Mouse (Mus musculus): ENCODE measurements around the gene Bard1. TPM values are rescaled to one million over a fixed set of nuclear protein-coding genes. Genes with fewer than 3 reads are reported as not detected.
A peak's percentile ranks its signal among the peaks of the same experiment; 100 is the strongest.

Bard1 gene
- 2.5 and 2.7 TPM in 2 replicates for total RNA-seq (2021)
- long read RNA-seq, partial matches to known transcripts, result 0 of 1 reads
- long read RNA-seq, other reads (novel, unspliced or antisense), result 1 of 1 reads

DNA sequence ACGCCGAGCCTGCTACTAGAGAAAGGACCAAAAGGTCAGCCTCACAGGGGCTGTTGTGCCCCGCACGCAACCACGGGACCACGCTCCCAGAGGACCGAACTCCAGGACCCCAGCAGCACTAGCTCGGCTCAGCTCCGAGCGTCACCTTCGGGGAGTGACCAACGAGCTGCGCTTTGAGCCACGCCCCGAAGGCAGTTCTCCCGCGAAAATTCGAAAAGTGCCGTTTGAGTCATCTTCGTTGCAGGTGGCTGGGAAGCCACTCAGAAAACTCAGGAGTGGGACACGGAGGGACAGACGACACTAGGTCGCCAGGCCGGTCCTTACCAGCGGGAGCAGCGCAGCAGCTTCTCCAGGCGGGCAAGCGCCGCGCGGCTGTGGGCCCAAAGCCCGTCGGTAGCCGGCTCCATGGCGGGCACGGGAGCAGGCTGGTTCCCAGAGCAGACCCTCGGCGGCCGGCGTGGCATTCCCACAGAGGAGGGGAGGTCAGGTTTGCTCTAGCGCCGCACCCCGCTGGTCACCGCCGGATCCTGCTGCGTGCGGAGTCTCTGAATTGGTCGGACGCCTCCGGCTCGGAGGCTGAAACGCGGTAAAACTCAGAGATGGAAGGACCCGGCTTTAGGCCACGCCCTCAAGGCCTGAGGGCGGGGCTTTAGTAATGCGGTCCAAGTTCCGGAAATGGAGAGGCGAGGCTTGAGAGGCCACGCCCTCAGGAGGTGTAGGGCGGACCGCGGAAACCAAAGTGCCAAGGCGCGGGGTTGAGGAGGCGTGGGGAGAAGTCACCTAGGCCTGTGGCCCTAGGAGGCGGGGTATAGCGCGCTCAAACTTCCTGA lies at the start of gene Bard1:
Bard1 (minus strand) TSS at position 803 of the 830 bp plus-strand sequence.
- peak; percentile 94 for DNase-seq

DNA sequence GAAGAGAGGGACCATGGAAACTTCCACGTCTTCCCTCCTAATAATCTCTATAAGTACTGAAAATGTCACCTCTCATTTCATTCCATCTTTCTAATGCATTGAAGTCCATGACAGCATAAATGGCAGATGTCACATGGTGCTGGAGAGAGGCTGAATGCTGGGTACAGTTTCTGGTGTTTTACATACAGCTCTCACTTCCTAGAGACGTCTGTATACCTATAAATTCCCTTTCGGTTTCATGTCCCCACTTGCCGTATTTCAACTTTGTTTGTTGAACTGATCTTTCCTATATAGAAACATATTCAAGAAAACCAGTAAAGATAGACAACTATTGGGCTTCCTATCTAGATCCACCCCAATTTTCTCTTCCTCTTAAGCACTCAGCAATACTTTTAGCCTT lies 24.2 kb upstream of the Bard1 start:
- no peak for DNase-seq

DNA sequence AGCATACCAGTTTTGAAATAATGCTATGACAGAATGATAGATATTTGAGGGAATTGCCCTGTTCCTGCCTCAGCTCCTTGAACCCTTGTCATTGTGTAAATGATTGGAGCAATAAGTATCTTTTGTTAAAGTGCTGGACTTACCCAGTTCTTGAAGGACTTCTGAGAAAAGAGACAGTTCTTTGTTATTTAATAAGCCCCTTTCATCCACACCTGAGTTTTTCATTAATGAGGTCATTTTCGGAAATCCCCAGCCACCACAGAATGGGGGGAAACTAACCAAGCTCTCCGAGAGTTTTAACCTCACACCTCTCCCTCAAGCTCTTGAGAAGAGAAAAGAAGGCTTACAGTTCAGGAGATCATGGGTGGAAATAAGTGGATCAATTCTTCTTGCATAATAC lies 15.6 kb upstream of the Bard1 start:
- DNase-seq, result no peak

DNA sequence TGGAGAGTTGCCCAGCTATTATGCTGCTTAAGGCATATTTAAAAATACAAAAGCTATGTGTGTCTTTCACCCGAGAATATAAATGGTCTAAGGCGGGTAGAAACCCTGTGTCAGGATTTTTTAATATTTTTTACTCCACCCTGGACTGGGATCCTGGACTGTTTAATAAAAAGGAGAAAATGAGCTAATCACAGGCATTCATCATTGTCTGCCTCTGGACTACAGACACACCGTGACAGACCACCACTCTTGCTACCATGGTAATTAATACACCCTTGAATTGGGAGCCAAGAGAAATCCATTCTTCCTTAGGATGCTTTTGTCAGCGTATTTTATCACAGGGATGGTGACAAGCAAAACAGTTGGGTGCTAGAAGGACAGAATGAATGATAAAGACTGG lies 14.3 kb upstream of the Bard1 start:
- DNase-seq, result no peak

DNA sequence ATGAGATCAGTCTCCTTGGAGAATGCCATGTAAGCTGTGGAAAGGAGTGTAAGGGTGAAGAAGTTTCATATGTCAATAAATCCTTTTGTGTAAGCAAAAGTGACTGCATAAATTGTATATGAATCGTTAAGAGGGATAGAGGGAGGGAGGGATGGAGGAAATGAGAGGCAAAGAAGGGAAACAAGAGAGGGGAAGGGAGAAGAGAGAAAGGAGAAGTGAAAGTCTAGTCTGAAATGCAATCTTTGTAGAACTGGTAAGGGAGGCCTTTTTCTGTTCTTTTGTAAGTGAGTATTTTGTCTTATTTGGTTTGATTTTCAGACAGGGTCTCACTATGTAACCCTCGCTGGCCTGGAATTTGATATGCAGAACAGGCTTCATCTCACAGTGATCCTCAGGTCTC lies 12.8 kb upstream of the Bard1 start:
- DNase-seq, result no peak

DNA sequence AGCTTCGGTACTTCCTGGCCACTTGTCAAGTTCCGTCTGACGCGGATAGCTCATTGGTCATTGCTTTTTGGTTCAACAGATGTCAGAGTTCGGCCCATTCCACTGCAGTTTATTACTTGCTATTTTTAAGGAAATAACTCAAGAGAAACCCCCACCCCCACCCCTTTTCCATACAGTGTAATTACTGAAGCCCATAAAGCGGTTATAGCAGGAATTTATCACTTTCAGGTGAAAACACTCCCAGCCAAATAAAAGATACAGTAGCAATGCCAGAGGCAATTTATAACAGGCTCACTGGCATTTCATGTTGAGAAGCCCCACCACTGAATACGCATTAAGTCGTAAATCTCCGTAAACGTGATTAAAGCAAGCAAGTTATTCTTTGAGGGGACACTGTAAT lies 6.9 kb upstream of the Bard1 start:
- DNase-seq, result no peak

DNA sequence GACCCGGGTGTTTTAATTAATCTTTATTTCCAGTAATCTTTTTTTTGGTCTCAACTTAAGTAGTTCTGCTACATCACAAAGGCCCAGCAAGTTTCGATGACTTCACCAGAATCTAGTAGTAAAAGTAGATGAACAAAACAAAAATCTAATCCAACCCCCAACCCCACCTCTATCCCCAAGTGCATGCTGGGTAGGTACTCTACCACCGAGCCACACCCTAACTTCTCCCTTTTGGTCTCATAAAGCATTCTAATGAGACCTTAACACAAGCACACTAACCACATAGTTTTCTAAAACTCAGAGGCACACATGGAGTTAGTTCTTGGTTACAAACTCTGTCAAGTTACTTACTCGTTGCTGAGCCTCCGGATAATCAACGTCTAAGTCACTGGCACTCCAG lies 3.2 kb upstream of the Bard1 start:
- DNase-seq, result no peak

DNA sequence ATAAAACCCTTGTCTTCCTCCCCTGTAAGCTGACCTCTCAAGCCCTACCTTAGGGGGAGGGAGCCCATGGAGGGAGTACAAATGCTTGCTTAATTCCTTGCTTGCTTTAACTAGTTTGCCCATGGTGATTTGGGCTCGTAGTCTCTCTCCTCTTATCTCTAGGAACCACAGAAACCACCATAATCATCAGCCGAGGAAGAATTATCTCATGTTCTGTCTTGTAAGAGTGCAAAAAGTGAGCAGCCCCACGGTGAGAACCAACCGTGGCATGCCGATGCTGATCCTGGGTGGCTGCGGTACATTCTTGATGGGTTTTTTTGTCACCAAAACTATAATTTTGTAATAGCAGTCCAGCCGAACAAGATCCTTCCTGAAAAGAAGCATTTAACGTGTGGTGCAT lies 2.8 kb upstream of the Bard1 start:
- DNase-seq, result no peak

DNA sequence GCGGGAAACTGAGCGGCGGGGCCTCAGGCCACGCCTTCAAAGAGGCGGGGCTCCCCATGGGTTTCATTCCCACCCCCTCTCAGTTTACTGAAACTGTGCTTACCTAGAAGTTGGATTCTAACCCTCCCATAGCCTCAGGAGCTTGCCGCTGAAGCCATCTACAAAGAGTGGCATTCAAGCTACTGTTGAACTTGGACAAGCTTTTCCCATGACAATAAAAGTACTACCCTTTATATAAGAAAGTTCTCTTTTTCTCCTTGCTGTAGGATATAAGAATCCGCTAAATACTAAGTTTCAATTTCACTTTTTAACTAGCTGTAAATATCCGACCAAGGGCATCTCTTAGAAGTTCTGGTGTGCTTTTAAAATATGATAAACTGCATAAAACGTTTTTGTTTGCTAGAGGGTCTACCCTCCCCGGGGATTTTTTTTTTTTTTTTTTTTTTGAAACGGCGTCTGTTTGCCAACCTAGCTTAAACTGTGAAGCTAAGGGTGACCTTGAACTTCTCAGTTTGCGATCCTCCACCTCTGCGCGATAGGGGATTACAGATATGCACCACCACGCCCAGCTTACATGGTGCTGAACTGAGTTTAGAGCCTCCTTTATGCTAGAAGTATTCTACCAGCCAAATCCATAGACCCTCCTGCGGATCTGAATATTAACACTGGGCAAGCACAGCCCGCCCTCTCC lies 373 bp upstream of the Bard1 start:
- no peak for DNase-seq

DNA sequence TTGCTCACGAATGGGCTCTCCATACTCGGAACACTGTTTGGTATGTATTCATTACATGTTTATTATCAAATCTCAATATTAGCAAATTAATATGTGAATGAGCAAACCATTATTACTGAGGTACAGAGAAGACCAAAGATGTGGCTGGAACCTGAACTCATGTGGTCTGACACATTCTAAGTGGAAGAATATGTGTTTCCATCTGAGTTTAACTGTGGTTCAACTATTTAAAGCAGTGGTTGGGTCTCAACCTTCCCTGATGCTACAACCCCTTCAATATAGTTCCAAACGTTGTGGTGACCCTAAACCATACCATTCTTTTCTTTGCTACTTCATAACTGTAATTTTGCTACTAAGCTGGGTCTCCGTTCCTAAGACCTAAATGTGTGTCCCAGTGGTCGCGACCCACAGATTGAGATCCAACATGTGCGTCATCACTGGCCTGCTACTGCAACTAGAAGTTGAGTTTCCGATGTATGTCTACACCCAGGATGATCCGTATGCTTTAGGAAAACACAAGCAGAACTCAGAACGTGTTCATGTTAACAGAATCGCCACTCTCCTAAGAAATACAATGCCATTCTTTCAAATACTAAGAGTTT lies 1.5 kb downstream of the Bard1 start:
- no peak for DNase-seq

DNA sequence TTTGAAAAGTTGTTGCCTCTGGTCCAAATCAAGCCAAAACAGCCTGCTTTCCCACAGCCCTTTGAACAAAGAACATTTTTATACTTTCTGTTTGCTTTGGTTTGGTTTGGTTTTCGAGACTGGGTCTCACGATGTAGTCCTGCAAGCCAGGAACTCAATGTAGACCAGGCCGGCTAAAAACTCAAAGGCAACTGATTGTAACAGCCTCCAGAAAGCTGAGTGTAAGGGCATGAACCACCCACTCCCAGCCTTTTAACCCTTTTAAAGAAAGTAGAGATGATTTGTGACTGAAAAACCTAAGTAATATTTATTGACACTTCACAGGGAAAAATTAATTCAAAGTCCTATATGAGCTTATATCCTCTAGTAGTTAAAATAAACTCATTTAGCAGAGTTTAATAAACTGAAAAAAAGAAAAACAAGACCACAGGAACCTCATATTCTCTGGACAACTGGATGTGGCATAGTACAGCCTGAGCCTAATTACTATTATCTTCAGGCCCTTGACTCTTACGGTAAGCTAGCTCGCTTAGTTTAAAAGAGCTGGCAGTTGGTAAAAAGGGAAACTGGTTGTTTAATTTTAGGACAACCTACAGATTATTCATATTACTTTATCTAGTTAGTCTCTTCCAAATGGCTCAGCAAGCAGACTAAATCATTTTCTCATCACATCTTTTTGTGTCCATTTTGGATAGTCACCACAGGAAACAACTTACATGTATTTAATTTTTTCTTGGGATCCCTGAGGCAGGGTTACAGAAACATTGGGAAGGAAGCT lies 2.2 kb downstream of the Bard1 start:
- no peak for DNase-seq

DNA sequence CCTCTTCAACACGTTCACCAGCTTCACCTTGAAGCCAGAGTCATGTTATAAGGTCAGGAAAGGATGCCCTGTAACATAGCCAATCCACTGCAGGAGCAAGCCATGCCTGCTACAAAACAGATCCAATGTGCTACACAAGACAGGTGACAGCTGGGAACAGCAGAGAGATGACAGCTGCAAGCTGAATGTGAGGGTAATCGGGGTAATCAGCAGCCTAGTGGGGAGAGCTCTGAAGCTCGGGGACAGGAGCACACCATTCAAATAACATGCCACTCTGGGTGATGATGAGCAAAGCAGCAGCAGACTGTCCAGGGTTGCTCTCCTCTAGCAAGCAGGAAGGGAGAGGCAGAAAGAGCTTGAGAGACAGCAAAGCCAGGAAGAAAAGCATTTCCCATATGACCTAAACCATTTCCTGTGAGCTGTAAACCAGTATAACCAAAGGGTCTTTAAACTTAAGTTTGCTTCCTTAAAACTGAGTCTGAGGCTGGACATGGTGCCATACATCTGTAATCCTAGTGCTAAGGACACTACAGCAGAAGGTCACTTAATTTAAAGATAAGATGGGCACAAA lies 2.9 kb downstream of the Bard1 start:
- no peak for DNase-seq

DNA sequence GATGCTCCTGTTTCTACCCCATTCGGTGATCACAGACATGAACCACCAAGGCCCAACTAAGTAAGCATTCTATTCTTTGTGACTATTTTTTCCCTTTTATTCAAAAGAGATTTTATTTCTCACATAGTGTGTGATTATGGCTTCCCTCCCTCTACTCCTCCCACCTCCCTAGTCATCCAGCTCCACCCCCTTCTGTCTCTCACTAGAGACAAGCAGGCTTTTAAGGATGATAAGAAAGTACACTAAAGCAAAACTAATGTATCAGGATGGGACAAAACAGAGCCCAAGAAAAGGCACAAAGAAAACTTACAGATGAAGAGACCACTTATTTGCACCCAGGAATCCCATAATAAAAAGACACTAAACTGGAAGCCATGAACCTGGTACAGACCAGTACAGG lies 6.9 kb downstream of the Bard1 start:
- DNase-seq, result no peak

DNA sequence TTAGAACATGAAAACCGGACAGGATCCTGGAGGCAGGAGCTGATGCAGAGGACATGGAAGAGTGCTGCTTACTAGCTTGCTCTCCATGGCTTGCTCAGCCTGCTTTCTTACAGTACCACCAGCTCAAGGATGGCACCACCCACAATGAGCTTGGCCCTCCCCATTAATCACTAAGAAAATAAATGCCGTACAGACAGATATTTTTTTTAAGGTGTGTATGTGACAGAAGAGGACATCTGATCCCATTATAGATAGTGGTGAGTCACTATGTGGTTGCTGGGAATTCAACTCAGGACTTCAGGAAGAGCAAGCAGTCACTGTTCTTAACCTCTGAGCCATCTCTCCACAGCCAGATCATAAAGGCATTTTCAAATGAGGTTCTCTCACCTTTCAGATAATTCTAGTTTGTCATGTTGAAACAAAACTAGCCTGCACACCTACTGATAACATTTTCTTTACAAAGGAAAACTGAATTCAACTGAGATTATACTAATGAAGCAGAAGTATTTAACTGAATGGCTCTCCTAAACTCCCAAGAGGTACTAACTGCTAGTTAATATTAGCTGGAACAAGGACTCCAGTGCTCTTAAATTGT lies 7.6 kb downstream of the Bard1 start:
- DNase-seq, result no peak

DNA sequence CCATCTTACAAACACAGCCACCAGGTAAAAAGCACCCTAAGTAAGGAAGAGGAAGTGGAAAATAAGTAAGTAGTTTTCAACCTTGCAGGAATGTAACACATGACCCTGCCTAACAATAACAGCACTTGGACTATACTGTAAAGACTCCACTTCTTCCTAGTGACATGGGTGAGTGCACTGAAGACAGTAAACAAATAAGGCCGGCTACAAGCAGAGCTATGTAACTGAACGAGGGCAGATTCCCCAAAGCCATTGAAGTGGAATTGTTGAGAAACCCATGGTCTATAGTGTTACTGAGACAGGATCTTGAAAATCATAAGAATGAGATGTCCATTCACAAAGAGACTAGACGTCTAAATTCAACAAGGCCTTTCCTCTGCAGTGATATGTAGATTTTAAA lies 27.3 kb downstream of the Bard1 start:
- no peak for DNase-seq

DNA sequence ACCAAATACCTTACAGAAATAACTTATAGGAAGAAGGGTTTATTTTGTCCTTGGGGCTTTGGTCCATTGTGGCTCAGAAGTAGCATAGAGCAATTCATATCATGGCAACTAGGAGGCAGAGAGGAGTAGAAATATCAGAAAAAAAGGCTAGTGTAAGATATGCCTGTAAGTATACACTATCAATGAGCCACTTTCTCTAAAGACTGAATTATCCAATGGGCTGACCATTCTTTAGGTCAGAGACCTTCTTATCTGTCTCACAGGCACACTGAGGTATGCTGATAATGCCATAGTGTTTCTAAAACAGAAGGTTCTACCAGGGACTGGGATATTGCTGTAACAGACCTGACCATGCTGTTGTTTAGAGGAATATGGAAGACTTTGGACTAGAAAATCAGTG lies 32.2 kb downstream of the Bard1 start:
- no peak for DNase-seq

DNA sequence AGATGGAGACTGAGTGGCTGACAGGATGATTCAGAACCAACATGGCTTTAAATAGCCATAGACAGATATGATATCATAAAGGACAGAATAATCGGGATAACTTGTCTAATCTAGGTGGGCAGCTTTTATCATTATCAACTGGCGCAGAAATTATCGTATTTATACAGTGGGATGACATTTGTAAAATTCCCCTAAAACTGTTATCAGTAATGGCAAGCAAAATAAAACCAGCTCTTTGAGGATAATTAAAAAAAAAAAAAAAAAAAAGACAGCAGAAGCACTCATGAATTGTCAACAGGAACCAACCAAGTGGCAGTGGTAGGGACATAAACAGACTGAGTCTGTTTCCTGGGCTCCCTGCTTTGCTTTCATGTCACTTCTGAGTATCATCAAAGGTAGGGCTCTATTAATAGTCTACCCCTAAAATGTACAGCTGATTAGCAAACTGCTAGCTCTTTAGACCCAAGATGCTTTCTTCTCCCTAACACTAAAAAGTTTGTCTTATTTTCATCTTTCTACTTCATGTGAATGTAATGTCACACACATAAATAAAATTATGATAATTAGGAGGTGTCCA lies 34.1 kb downstream of the Bard1 start:
- DNase-seq, result no peak

DNA sequence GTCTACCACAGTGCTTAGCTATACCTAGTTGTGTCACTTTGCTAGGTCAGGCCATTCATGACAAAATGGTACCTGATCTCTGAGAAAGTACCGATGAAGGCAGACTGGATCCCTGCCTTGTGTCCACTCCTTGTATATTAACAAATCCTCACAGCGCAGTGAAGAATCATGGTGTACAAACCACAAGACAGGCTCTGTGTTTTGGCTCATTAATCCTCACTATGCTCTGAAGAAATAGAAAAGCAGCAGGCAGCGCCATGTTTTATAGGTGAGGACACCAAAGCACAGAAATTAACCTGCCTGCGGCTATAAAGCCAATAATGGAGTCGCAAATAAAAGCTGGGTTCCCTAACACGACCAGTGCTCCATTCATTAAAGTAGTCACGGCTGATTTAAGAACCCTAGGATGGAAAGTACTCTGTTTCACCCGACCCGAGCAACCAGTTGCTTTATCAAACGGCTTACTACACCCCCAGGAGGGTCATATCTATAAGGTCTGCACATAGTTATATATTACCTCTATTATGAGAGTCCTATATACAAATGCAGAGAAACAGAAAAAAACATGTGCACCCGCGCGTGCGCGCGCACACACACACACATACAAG lies 39.0 kb downstream of the Bard1 start:
- no peak for DNase-seq

DNA sequence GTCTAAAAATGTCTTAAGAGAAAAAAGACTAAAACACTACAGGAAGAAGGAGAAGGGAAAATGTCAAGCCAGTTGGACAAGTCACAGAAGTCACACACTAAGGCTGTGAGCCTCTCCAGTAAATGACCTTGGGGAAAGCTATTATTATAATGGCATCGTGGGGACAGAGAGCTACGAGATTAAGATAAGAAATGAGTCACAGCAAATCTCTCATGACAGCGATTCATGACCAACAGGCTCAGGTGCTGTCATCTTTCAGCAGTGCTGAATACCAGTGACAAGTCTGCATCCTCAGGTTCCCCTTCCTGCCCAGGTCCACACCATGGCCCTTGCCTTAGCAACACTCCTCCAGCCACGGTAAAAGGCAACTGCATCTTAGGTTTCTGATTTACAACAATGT lies 46.8 kb downstream of the Bard1 start:
- no peak for DNase-seq

DNA sequence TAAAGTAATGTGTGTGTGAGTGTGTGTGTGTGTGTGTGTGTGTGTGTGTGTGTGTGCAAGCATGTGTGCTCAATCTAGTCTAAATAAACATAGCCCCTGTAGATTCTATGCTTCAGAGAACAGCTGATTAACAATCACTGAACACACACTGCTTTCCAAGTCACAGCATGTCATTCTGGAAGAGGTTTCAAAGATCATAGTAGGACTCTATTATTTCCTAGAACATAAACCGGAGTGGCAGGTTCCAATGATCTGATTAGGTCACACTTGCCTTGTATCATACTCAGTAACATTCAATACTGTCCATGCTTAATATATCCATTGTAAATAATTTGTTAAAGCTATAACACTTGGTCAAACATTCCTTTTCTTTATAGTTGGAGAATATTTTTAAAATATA lies 47.5 kb downstream of the Bard1 start:
- DNase-seq, result no peak

DNA sequence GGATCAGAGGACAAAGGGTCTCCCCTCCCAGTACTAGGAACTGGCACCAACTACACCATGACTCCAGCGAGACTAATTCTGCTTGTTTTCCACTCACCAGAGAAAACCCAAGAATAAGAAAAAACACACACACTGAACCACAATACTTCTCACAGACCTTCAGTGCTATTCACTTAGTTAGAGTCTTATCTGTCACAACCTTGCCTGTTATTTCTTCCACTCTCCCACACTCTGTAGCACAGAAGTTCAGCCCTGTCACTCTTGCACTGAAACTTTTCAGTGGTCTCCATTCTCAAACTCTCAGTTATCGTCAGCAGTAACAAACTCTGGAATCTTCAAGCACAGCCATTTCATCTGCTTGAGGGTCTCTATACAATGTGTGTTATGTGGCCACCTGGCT lies 50.2 kb downstream of the Bard1 start:
- DNase-seq, result no peak
